Mouse (Mus musculus): ENCODE data around the gene Retreg1.
"Not testable (repeated sequence)": the region's sequence is repeated elsewhere in the genome, so short reads cannot be mapped to it uniquely, and the experiment has no call there.

GRCm38 (mm10) chr15:25983614-25984013 is 140.6 kb downstream of the Retreg1 start:
- not testable (repeated sequence) for TF ChIP-seq CTCF (IDR thresholded peaks at IDR 0.05; ENCODE audit: borderline replicate concordance, control insufficient read depth, extremely low read depth, insufficient read depth, low read length, poor library complexity); POLR2A (IDR thresholded peaks at IDR 0.05; ENCODE audit: control insufficient read depth, extremely low read depth, insufficient read depth, low read length, poor library complexity)
